Mouse (Mus musculus): Measurements from ENCODE around the gene Senp6. TPM values are rescaled to one million over a fixed set of nuclear protein-coding genes. Genes with fewer than 3 reads are reported as not detected.

The Senp6 gene
- polyA plus RNA-seq, 2 experiments: 14.6 to 15.2 TPM

GRCm38 (mm10) chr9:80068735-80069315, 2.1 kb downstream of the Senp6 start:
- Histone ChIP-seq H3K4me1 (replicated peaks; ENCODE audit: control insufficient read depth in 2 of 2, insufficient read depth in 2 of 2, low read length in 1 of 2) (peaks cover 10 to 16% of the 10 kb centered on the region in 2 experiments), H3K36me3 (replicated peaks; ENCODE audit: control insufficient read depth, insufficient read depth, low read depth) (no peaks in the 10 kb centered on the region), H3K4me3 (ENCODE audit: insufficient read depth in 1 of 2, low read depth in 2 of 2, low read length in 2 of 2) (peak overlapping the region; percentile 79 to 98), H3K27me3 (ENCODE audit: control insufficient read depth, insufficient read depth, low read length) (no peaks in the 10 kb centered on the region), H3K9ac (replicated peaks) (peak overlapping the region; percentile 91), H3K27ac (no peak overlapping the region), H3K4me2 (ENCODE audit: low read depth) (peak overlapping the region; percentile 84), H3K9me3 (ENCODE audit: control insufficient read depth, low read length) (no peaks in the 10 kb centered on the region)
- 14% methylated on average over 11 of the region's 11 CpGs for WGBS (ENCODE audit: insufficient replicate concordance)
- TF ChIP-seq EP300 (IDR thresholded peaks at IDR 0.05; ENCODE audit: low read depth) (no peak), CTCF (IDR thresholded peaks at IDR 0.05; ENCODE audit: low read depth) (no peak)
- DNase-seq (ENCODE audit: low read depth in 3 of 3, low spot score in 3 of 3) (peak; percentile 11 to 26 (median 20)), ATAC-seq (ENCODE audit: insufficient read depth) (no peak)

- Histone ChIP-seq H3K27ac (no peak overlapping the region), H3K4me3 (ENCODE audit: insufficient read depth in 1 of 2, low read depth in 2 of 2, low read length in 2 of 2) (no peak overlapping the region), H3K4me2 (ENCODE audit: low read depth) (peak overlapping the region; percentile 84), H3K36me3 (replicated peaks; ENCODE audit: control insufficient read depth, insufficient read depth, low read depth) (no peaks in the 10 kb centered on the region), H3K4me1 (replicated peaks; ENCODE audit: control insufficient read depth in 2 of 2, insufficient read depth in 2 of 2, low read length in 1 of 2) (peaks cover 10 to 17% of the 10 kb centered on the region in 2 experiments), H3K9ac (replicated peaks) (no peak overlapping the region), H3K9me3 (ENCODE audit: control insufficient read depth, low read length) (no peaks in the 10 kb centered on the region), H3K27me3 (ENCODE audit: control insufficient read depth, insufficient read depth, low read length) (no peaks in the 10 kb centered on the region)
- ATAC-seq (ENCODE audit: insufficient read depth) (no peak), DNase-seq (ENCODE audit: low read depth in 3 of 3, low spot score in 3 of 3) (no peak)
- no peak for TF ChIP-seq EP300 (IDR thresholded peaks at IDR 0.05; ENCODE audit: low read depth)
- no peak for TF ChIP-seq CTCF (IDR thresholded peaks at IDR 0.05; ENCODE audit: low read depth)
- WGBS (ENCODE audit: insufficient replicate concordance): 14% methylated on average over 3 of the region's 3 CpGs
Observed at GRCm38 (mm10) chr9:80070026-80070425, 3.3 kb downstream of the Senp6 start.

GRCm38 (mm10) chr9:80071616-80072015, 4.9 kb downstream of the Senp6 start:
- Histone ChIP-seq H3K4me2 (ENCODE audit: low read depth) (no peak overlapping the region), H3K27me3 (ENCODE audit: control insufficient read depth, insufficient read depth, low read length) (no peaks in the 10 kb centered on the region), H3K36me3 (replicated peaks; ENCODE audit: control insufficient read depth, insufficient read depth, low read depth) (no peaks in the 10 kb centered on the region), H3K4me1 (replicated peaks; ENCODE audit: control insufficient read depth in 2 of 2, insufficient read depth in 2 of 2, low read length in 1 of 2) (peaks cover 10 to 19% of the 10 kb centered on the region in 2 experiments), H3K9ac (replicated peaks) (no peak overlapping the region), H3K27ac (no peak overlapping the region), H3K9me3 (ENCODE audit: control insufficient read depth, low read length) (no peaks in the 10 kb centered on the region), H3K4me3 (ENCODE audit: insufficient read depth in 1 of 2, low read depth in 2 of 2, low read length in 2 of 2) (no peak overlapping the region)
- ATAC-seq (ENCODE audit: insufficient read depth) (no peak), DNase-seq (ENCODE audit: low read depth in 3 of 3, low spot score in 3 of 3) (no peak)
- WGBS (ENCODE audit: insufficient replicate concordance): 42% methylated on average over 3 of the region's 3 CpGs
- no peak for TF ChIP-seq EP300 (IDR thresholded peaks at IDR 0.05; ENCODE audit: low read depth)
- TF ChIP-seq CTCF (IDR thresholded peaks at IDR 0.05; ENCODE audit: low read depth): no peak

GRCm38 (mm10) chr9:80074067-80074466, 7.4 kb downstream of the Senp6 start:
- H3K27me3 ChIP-seq (ENCODE audit: control insufficient read depth, insufficient read depth, low read length): no peaks in the 10 kb centered on the region
- no peak overlapping the region for H3K9ac ChIP-seq (replicated peaks)
- H3K4me3 ChIP-seq (ENCODE audit: insufficient read depth in 1 of 2, low read depth in 2 of 2, low read length in 2 of 2): no peak overlapping the region
- no peaks in the 10 kb centered on the region for H3K9me3 ChIP-seq (ENCODE audit: control insufficient read depth, low read length)
- TF ChIP-seq EP300 (IDR thresholded peaks at IDR 0.05; ENCODE audit: low read depth) (no peak), CTCF (IDR thresholded peaks at IDR 0.05; ENCODE audit: low read depth) (no peak)
- H3K4me1 ChIP-seq (replicated peaks; ENCODE audit: control insufficient read depth in 2 of 2, insufficient read depth in 2 of 2, low read length in 1 of 2): peaks cover 8 to 20% of the 10 kb centered on the region in 2 experiments
- 80% methylated on average over 1 of the region's 1 CpGs for WGBS (ENCODE audit: insufficient replicate concordance)
- H3K27ac ChIP-seq: no peak overlapping the region
- H3K36me3 ChIP-seq (replicated peaks; ENCODE audit: control insufficient read depth, insufficient read depth, low read depth): no peaks in the 10 kb centered on the region
- DNase-seq (ENCODE audit: low read depth in 3 of 3, low spot score in 3 of 3) (no peak), ATAC-seq (ENCODE audit: insufficient read depth) (no peak)
- H3K4me2 ChIP-seq (ENCODE audit: low read depth): no peak overlapping the region

GRCm38 (mm10) chr9:80074949-80075348, 8.2 kb downstream of the Senp6 start:
- DNase-seq (ENCODE audit: low read depth in 3 of 3, low spot score in 3 of 3) (no peak), ATAC-seq (ENCODE audit: insufficient read depth) (no peak)
- no peaks in the 10 kb centered on the region for H3K9me3 ChIP-seq (ENCODE audit: control insufficient read depth, low read length)
- H3K9ac ChIP-seq (replicated peaks): no peak overlapping the region
- peaks cover 4 to 16% of the 10 kb centered on the region in 2 experiments; a peak in 2 of 4 replicates for H3K4me1 ChIP-seq (replicated peaks; ENCODE audit: control insufficient read depth in 2 of 2, insufficient read depth in 2 of 2, low read length in 1 of 2)
- TF ChIP-seq EP300 (IDR thresholded peaks at IDR 0.05; ENCODE audit: low read depth) (no peak), CTCF (IDR thresholded peaks at IDR 0.05; ENCODE audit: low read depth) (peak; percentile 42; the same call in 1 of the 2 replicates)
- no peaks in the 10 kb centered on the region for H3K36me3 ChIP-seq (replicated peaks; ENCODE audit: control insufficient read depth, insufficient read depth, low read depth)
- H3K4me2 ChIP-seq (ENCODE audit: low read depth): no peak overlapping the region
- H3K27ac ChIP-seq: no peak overlapping the region
- H3K27me3 ChIP-seq (ENCODE audit: control insufficient read depth, insufficient read depth, low read length): no peaks in the 10 kb centered on the region
- H3K4me3 ChIP-seq (ENCODE audit: insufficient read depth in 1 of 2, low read depth in 2 of 2, low read length in 2 of 2): no peak overlapping the region

All from liver, embryonic 14.5 days (tissue).